ENCODE assay signal across 8 mouse cellular contexts in the genomic region with DNA sequence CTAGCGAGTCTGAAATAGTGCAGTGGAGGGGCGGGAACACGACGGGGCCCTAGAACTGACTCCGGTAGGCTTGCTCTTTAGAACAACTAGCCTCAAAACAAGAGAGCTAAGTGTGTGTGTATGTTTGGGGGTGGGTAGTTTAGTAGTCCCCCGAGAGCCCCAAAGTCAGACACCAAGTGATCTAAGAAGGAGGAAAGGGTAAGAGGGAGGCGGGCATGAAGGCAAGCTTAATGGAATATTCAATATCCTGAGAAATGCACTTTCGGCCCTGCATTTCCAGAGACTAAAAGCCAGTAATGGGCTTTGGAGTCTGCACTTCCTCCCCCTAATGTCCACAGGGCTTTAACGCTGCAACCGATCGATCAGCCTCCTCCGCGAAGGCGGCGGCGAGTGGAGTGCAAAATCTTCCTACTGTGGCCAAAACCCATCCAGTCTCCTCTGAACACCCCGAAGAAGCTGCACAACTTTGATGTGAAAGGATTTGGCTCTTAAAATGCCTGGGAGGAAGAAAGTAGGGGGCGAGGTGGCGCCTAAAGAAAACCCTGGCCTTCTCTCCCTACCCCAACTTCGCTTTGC. TPM values are rescaled to one million over a fixed set of nuclear protein-coding genes. Genes with fewer than 3 reads are reported as not detected.
DNase-seq lines count a peak whose midpoint lies in the region; ATAC-seq and TF ChIP-seq lines count a peak whose summit lies in the region.

No protein-coding gene starts in this region.

- peak overlapping the region; percentile 48 for H3K4me3 ChIP-seq in lung, embryonic 14.5 days (ENCODE audit: low read depth, low read length)
- peak overlapping the region; percentile 86 for H3K4me3 ChIP-seq in heart, embryonic 11.5 days (ENCODE audit: low read depth, low read length)
- peak overlapping the region; percentile 70 for H3K4me3 ChIP-seq in limb, embryonic 10.5 days
- peak overlapping the region; percentile 46 for H3K4me3 ChIP-seq in neural tube, embryonic 14.5 days (ENCODE audit: low read depth, low read length)

- no peaks in the 10 kb centered on the region for H3K27me3 ChIP-seq in lung, embryonic 14.5 days (ENCODE audit: insufficient read depth, low read length)
- no peaks in the 10 kb centered on the region for H3K27me3 ChIP-seq in heart, embryonic 11.5 days (ENCODE audit: control insufficient read depth, insufficient read depth, low read length)
- peaks cover 8% of the 10 kb centered on the region; the same call in 1 of the 2 replicates for H3K27me3 ChIP-seq in limb, embryonic 10.5 days (ENCODE audit: low read depth, poor library complexity, severe bottlenecking)
- no peaks in the 10 kb centered on the region; the same call in 1 of the 2 replicates for H3K27me3 ChIP-seq in neural tube, embryonic 14.5 days (ENCODE audit: control insufficient read depth, insufficient read depth, low read length)

- no peak for TF ChIP-seq CTCF in lung, embryonic 14.5 days (IDR thresholded peaks at IDR 0.05; ENCODE audit: low read depth)

- no peaks in the 10 kb centered on the region for H3K9me3 ChIP-seq in lung, embryonic 14.5 days (ENCODE audit: low read depth, low read length)
- H3K9me3 ChIP-seq in heart, embryonic 11.5 days (replicated peaks; ENCODE audit: control insufficient read depth, low read length) = no peaks in the 10 kb centered on the region
- H3K9me3 ChIP-seq in limb, embryonic 10.5 days (replicated peaks) = no peaks in the 10 kb centered on the region
- H3K9me3 ChIP-seq in neural tube, embryonic 14.5 days (ENCODE audit: control insufficient read depth, low read length) = no peaks in the 10 kb centered on the region

- ATAC-seq in lung, embryonic 14.5 days (ENCODE audit: insufficient read depth) = 0 out of 2 replicates have a peak, but pooled peaks have one; percentile 1
- no peak for ATAC-seq in heart, embryonic 11.5 days (replicated peaks; ENCODE audit: insufficient number of reproducible peaks, low FRiP score, low TSS enrichment)
- ATAC-seq in neural tube, embryonic 14.5 days (ENCODE audit: low read depth) = peak; percentile 26; the same call in 1 of the 2 replicates
- no peak for ATAC-seq in granulocyte monocyte progenitor cell, adult 5-6 weeks (replicated peaks; ENCODE audit: poor library complexity, severe bottlenecking)

- H3K27ac ChIP-seq in lung, embryonic 14.5 days (ENCODE audit: low read depth) = peak overlapping the region; percentile 93
- H3K27ac ChIP-seq in heart, embryonic 11.5 days (ENCODE audit: low read depth, low read length) = peak overlapping the region; percentile 95
- peak overlapping the region; percentile 83 for H3K27ac ChIP-seq in limb, embryonic 10.5 days
- H3K27ac ChIP-seq in neural tube, embryonic 14.5 days (ENCODE audit: low read depth, low read length) = no peak overlapping the region

- no peaks in the 10 kb centered on the region; the same call in 1 of the 2 replicates for H3K4me1 ChIP-seq in lung, embryonic 14.5 days (ENCODE audit: insufficient read depth)
- 0 out of 2 replicates have a peak, but pooled peaks cover 5% of the 10 kb centered on the region for H3K4me1 ChIP-seq in heart, embryonic 11.5 days (ENCODE audit: control insufficient read depth, insufficient read depth, low read length)
- H3K4me1 ChIP-seq in limb, embryonic 10.5 days = peaks cover 36% of the 10 kb centered on the region
- 0 out of 2 replicates have a peak, but pooled peaks cover 4% of the 10 kb centered on the region for H3K4me1 ChIP-seq in neural tube, embryonic 14.5 days (ENCODE audit: control insufficient read depth, insufficient read depth, low read length)

- intact Hi-C loops in left cerebral cortex, postnatal 25 days (cut with DNase I) = no loop called here

- H3K36me3 ChIP-seq in lung, embryonic 14.5 days (ENCODE audit: insufficient read depth) = no peaks in the 10 kb centered on the region
- H3K36me3 ChIP-seq in heart, embryonic 11.5 days (ENCODE audit: control insufficient read depth, insufficient read depth, low read length) = no peaks in the 10 kb centered on the region
- no peaks in the 10 kb centered on the region for H3K36me3 ChIP-seq in limb, embryonic 10.5 days
- H3K36me3 ChIP-seq in neural tube, embryonic 14.5 days (ENCODE audit: control insufficient read depth, insufficient read depth, low read length) = no peaks in the 10 kb centered on the region

- H3K4me2 ChIP-seq in lung, embryonic 14.5 days = peak overlapping the region; percentile 65
- H3K4me2 ChIP-seq in heart, embryonic 11.5 days = peak overlapping the region; percentile 83
- H3K4me2 ChIP-seq in neural tube, embryonic 14.5 days (ENCODE audit: low read depth, low read length) = peak overlapping the region; percentile 96

- 5% methylated on average over 20 of the region's 20 CpGs for WGBS in lung, embryonic 14.5 days
- 3% methylated on average over 20 of the region's 20 CpGs for WGBS in heart, embryonic 11.5 days (ENCODE audit: insufficient replicate concordance)
- WGBS in limb, embryonic 10.5 days = 4% methylated on average over 20 of the region's 20 CpGs
- WGBS in neural tube, embryonic 14.5 days = 9% methylated on average over 20 of the region's 20 CpGs

- peak; percentile 55 for DNase-seq in lung, embryonic 14.5 days
- DNase-seq in lung, adult 18-20 months = no peak
- DNase-seq in limb, embryonic 10.5 days (ENCODE audit: low spot score) = peak; percentile 54
- DNase-seq in T-cell, adult 2 months (ENCODE audit: low spot score) = no peak
- no peak for DNase-seq in left cerebral cortex, postnatal 25 days (ENCODE audit: low spot score in 2 of 2)

- H3K9ac ChIP-seq in lung, embryonic 14.5 days = peak overlapping the region; percentile 63
- peak overlapping the region; percentile 86 for H3K9ac ChIP-seq in heart, embryonic 11.5 days (ENCODE audit: low read depth, low read length)
- H3K9ac ChIP-seq in neural tube, embryonic 14.5 days (replicated peaks; ENCODE audit: low read depth, low read length) = peak overlapping the region; percentile 32; the same call in 1 of the 2 replicates

RNA-seq across cellular contexts. Expression of a gene that starts 1.5 kb away (rescaled TPM):
- 6.0 and 7.9 TPM in 2 replicates for polyA plus RNA-seq in lung, embryonic 14.5 days (2014; fragmentation: Nextera tagmentation; extraction: Ambion mirVana)
- polyA plus RNA-seq in heart, embryonic 11.5 days (2014; fragmentation: Nextera tagmentation; extraction: Ambion mirVana) = 8.2 and 10.9 TPM in 2 replicates
- polyA plus RNA-seq in limb, embryonic 10.5 days (2016; fragmentation: Nextera tagmentation; extraction: Ambion mirVana) = 1.4 and 3.4 TPM in 2 replicates
- polyA plus RNA-seq in neural tube, embryonic 14.5 days (2014; fragmentation: Nextera tagmentation; extraction: Ambion mirVana) = 10.3 and 11.4 TPM in 2 replicates
- not detected in 2 replicates for total RNA-seq in granulocyte monocyte progenitor cell, adult 5-6 weeks (2014; fragmentation: Nextera tagmentation)
- total RNA-seq in granulocyte monocyte progenitor cell, adult 5-6 weeks (2017) = 0.31 TPM in 1 of 2 replicates, not detected in the other
- 10 to 100 TPM; 16.1 to 19.0 TPM for total RNA-seq in left cerebral cortex, postnatal 25 days (2021)

Comparison
In these comparisons a context has a peak if more than half of its experiments do, and no peak if none do; other contexts are left out.
1. DNase-seq: peak in lung, embryonic 14.5 days (single experiment) and limb, embryonic 10.5 days (single experiment); none in lung, adult 18-20 months (0 of 2), T-cell, adult 2 months (single experiment) and left cerebral cortex, postnatal 25 days (0 of 2).
2. ATAC-seq: peak in lung, embryonic 14.5 days (single experiment) and neural tube, embryonic 14.5 days (single experiment); none in heart, embryonic 11.5 days (single experiment) and granulocyte monocyte progenitor cell, adult 5-6 weeks (single experiment).
3. H3K9ac ChIP-seq: peak in every context shown above with its lines; median percentile 86 in heart, embryonic 11.5 days; 63 in lung, embryonic 14.5 days; 32 in neural tube, embryonic 14.5 days.
4. Peak in every context shown above with its lines, with median percentiles within 50 percentile points of each other: H3K4me2 ChIP-seq and H3K4me3 ChIP-seq.